Mouse (Mus musculus) 3134 (cell line): ENCODE data around the gene BC048403.
"Not testable (repeated sequence)": the region's sequence is repeated elsewhere in the genome, so short reads cannot be mapped to it uniquely, and the experiment has no call there.

Source experiments
- DNase-seq: peaks from one replicate; pipeline ENCODE4 v3.0.0-alpha.2; 2011; ENCODE audit warnings: low spot score; ENCODE audit not compliant: insufficient read length; ENCODE audit errors: extremely low read depth

BC048403 gene

DNA sequence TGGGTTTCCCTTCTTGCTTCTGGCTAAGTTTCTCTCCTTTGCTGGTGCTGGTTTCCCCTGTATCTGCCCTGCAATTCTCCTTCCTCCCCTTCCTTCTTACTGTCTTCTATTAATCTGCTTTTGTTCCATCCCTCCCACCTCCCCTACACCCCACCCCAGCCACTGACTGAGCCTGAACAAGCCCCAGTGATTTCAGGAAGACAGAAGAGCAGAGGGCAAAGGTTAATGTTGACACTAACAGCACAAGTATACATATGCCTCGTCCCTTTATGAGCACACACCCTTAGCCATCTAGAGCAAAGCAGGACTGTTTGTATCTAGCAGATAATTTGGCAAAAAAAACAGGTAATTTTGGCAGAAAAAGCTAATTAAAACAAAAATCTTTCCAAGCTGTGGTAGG lies 16.1 kb downstream of the BC048403 start:
- no peak for DNase-seq

DNA sequence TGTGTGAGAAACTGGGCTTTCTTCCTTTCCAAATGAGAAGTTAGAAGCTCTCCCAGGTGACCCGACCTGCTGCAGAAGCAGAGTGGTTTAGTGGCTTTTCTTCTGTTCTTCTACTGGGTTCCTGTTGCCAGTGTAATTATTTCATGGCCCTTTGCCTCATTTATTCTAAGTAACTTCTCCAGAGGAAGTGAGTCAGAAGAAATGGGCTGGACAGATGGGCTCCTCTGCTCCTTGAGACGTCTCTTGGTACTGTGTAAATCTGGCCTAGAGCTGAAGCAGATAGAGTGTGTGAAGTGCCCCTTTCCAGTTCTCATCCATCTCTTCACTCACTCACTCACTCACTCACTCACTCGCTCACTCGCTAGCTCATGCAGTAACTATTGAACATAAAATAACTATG lies 16.9 kb downstream of the BC048403 start:
- DNase-seq, result no peak

DNA sequence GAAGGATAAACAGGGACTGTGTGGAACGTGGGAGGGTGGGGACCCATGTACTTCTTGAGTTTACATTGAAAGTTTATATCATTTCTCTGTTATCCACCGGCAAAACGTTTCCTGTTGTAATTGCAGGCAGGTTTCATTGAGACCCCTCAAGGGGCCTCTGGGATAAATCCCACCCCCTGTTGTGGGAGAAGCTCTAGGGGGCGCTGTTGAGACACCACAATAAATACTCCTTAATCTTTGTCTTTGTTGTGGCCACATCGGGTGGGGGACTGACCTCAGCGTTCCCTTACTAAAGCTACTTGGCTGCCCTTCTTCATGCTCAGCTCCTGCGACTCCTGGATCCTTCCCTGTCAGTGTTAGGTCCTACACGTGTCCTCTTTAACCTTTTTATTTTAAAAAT lies 19.4 kb downstream of the BC048403 start:
- DNase-seq, result no peak

DNA sequence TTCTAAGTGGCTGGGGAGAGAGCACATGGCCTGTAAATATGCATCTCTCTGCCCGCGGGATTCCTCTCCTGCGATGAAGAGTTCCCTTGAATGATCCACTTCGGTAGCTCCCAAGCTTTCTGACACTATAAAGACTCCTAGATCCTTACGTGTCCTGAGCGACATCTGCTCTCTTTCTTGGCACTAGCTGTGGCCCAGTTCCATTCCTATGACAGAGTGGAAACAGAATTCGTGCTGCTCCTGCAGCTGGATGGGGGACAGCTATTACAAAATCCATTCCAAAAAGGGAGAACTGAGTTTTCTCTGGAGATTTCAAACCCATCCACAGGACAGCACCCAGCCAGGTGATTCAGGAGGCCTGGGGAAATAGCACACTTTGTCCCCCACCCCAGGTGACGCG lies 22.4 kb downstream of the BC048403 start:
- no peak for DNase-seq

DNA sequence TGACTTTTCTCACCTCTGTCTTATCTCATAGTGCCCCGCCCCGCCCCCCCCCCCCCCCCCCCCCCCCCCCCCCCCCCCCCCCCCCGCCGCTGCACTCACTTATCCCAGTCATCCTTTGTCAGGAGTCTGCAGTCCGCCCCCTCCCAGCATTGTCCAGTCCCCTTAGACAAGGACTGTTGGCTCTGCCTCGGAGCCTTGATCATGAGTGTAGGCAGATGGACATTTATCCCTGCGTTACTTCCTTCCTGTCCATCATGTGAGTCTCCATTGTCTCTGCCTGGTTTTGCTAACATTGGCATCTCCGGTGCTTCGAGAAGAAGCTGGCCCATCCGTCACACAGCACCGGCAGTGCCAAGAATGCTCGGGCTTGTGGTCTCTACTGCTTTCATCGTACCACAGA lies 23.5 kb downstream of the BC048403 start:
- DNase-seq, result no peak

DNA sequence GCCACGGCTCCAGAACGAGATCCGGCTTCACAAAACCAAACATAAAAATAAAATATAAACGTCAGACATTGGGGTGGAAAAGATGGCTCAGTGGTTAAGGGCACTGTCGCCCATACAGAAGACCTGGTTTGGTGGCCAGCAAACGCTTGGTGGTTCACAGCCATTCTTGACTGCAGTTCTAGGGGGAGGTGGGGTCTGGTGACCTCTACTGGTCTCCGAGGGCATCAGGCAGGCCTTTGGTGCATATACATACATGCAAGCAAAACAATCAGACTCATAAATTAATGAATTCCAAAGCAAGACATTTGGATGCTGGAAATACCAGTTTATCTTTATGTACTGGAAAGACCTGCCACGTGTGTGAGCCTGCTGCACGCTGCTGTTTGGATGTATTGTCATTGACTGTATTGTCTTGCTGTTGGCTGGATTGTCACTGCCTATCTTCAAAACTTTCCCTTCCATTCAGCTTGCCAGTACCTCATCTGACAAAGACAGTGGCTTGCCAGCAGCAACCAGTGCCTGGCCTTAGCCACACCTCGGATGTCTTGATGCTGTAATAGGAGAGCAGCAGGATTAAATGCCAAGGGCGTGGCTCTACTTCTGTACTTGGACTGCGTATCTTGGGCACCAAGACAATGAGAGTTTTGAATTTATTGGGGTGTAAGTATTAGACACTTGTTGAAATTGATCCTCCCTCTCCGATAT lies 24.9 kb downstream of the BC048403 start:
- no peak for DNase-seq

DNA sequence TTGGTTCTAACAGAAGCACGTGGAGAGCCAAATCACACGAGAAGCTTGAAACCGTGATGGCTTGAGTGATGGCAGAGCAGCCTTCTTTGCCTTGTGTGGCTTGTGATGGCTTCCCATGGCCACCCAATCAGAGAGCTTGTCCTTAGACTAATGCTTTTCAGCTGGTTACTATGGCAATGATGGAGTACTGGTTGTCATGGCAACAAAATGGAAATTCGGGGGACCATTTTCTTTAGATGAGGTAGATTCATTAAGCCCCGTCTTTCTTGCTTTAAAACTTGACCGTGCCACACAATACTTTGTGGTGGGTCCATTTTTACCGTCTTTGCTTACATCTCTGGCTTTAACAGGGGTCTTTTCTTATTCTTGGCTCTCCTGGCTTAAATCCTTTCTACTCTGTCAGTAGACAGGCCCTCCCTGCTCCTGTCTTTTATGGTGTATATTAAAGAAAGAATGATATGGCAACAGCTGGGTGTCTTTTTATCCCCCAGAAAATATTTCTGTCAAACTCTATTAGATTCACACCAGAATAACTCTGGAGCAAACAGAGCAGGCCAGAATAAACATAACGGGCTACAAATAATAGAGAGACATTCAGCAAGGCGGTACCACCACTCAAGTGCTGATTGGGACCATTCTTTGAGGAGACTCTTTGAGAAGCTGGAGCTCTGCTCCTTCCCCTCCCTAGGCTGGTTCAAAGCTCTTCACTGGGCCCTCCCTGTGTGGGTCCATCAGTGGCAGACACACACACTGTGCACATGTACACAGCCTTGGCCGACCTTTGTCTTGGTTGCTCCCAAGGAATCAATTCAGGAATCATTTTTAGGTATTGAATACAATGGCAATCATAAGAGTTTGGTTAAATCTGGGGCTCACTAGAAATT lies 25.7 kb downstream of the BC048403 start:
- DNase-seq, result no peak

DNA sequence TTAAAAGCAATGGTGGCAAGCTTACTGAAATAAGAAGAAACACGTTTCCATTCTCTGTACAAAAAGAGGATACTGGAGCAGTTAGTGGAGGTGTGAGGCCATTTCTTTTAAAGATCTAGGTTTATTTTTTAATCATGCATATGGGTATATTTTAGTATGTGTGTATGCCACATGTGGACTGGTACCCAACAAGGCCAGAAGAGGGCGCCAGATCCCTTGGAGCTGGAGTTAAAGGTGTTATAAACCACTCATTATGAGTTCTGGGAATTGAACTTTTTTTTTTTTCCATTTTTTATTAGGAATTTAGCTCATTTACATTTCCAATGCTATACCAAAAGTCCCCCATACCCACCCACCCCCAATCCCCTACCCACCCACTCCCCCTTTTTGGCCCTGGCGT lies 27.6 kb downstream of the BC048403 start:
- not testable (repeated sequence) for DNase-seq

DNA sequence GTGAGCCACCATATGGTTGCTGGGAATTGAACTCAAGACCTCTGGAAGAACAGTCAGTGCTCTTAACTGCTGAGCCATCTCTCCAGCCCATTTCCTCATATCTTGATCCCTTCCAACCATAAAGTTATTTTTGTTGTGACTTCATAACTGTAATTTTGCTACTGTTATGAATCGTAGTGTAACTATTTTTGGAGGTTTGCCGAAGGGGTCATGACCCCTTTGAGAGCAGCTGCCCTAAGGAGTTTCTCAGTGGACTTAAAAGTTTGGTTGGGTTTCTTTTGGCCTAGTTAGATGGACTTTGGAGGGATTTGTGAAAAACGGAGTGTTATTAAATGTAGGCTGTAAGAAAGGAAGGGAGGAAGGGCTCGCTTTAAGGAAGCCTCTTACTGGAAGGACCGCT lies 30.0 kb downstream of the BC048403 start:
- no peak for DNase-seq

DNA sequence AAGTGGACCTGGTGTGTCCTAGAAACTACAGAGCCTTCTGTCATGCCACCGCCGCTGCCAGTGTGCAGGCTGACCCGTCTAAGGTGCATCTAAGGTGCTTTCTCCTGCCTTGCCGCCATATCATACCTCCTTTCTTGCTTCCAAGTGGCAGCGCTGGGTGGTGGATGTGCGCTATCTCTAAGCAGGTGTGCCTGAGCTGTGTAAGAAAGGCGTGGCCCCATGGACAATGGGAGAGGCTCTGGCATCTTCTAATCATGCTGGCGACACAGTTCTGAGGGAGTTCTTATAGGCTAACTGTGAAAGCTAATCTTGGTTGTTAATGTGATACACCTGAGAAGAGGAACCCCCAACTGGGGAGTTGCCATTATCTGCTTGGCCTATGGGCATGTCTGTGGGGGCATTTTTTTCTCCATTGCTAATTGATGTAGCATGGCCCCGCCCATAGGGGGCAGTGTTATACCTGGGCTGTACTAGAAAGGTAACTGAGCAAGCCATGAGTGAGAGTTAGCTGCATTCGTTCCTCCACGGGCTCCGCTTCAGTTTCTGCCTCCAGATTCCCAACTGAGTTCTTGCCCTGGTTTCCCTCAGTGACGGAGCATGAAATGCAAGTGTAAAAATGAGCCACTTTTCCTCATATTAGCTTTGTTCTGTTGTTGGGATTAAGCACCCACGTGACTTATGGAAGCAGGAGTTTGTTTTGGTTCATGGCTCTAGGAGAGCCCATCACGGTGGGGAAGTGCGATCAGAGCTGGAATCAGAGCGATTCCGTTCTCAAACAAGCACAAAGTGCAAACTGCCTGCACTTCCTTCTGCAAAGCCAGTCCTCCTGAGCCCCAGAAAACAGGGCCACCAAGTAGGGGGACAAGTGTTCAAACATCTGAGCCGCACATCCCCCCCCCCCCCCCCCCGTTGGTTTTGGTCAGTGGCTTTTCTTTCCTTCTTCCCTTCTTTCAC lies 31.2 kb downstream of the BC048403 start:
- DNase-seq, result no peak

DNA sequence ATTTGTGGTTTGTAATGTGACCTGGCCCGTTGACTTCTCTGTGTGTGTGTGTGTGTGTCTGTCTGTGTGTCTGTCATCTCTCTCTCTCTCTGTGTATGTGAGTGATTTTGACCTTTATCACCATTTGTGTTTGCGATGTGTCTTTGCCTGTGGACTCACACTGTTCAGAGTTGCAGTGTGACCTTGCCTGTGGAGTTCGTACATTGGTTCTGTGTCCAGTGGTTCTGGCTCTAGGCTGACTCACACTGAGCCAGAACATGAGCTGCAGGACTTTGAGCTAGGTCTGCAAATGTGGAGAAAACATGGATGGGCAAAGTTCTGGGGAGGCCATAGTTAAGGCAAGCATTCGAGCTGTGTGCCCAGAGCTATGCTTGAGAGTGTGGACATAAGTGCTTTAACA lies 34.1 kb downstream of the BC048403 start:
- DNase-seq, result no peak

DNA sequence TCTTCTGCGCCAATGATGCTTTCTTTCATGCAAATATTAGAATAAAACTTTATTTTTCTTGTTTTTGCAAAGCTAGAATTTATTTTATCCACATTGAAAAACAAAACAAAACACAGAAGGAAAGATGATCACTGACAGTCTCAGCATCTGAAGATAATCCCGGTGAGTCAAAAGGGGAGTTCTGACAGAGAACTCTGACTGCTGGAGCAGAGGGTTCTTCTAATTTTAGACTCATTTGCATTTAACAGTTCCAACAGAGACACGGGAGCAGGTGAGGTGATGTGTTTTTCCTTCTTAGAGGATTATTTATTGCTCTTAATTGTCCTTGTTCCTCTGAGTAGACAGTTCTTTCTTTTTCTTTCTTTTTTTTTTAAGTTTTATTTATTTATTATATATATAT lies 36.3 kb downstream of the BC048403 start:
- DNase-seq, result no peak

DNA sequence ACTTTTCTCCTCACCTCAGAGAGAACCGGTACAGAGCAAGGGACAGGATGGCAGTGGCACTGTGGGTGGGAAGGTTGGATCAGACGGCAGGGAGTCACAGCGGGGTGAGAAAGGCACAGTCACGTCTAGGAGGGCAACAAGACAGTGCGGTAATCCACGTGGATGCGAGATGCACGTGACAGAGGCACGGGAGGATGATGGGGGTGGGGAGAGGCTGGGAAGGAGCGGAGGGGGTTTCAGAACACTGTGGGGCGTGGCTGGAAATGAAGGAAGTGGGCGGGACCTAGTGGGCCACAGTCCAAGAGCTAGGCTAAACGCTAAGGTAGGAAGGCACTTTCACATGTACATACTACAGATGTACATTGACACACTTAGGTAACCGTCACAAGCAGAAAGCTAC lies 41.4 kb downstream of the BC048403 start:
- DNase-seq, result no peak

DNA sequence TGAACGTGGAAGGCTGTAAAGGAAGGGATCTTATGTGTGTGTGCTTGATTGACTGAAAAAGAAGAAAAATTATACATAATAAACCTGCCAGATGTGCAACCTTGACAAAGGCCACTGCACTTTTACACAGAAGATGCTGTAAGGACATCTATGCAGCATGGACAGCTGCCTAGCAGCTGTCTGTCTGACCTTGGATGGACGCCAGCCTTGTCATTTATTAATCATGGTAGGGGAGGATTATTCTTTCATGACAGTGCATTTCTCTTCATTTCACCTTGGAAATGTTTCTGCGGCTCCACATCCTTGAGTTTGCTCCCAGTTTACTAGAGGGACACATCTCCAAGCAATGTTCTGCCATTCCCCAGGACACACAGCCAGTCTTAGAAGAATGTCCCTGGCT lies 48.8 kb downstream of the BC048403 start:
- no peak for DNase-seq

DNA sequence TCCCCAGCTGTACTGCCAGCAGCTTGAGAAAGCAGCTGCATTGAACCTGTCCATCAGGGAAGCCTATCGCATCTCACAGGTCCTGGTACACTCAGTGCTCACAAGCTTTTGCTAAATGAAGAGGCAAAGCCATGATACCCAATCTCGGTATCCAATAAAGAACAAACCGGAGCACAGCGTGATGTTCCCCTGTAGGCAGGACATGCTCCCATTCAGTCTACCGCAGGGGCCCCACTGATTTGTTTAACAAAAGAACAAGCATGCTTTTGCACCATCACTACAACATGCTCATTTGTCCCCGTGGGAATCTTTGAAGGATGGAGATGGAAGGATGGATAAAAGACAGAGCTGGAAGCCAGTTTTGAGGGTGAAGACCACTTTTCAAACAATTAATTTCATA lies 50.3 kb downstream of the BC048403 start:
- no peak for DNase-seq

DNA sequence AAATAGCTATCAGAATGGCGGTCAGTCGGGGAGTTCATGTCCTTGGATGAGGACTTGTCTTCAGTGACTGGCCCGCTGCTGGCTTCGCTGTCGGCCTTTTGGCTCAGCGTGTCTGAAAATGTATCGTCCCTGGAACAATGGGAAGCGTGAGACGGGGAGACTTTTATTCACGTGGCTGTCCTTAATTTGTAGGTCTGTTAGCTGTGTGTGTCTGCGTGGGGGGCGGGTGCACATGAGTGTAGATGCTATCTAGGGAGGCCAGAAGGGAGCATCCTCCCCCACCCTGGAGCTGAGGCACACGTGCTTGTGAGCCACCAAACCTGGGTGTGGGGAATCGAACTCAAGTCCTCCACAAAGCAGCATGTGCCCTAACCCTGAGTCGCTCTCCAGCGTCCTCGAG lies 52.9 kb downstream of the BC048403 start:
- no peak for DNase-seq

DNA sequence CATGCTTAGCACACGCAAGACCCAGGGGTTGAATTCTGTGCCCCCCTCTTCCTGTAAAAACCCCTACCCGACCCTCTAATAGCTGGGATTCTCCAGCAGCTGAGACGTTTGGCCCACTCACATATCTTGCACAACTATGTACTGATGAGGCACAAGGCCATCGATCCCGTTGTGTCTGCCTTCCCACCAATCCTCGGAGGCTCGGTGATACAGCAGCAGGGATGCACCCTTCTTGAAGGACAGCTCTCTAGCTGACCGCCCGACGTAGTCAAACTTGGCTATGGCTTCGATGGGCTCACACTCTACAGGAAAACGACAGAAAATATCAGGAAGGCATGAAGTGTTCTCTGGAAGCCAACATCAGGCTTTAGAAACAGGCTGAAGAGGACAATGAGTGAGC lies 54.7 kb downstream of the BC048403 start:
- no peak for DNase-seq

DNA sequence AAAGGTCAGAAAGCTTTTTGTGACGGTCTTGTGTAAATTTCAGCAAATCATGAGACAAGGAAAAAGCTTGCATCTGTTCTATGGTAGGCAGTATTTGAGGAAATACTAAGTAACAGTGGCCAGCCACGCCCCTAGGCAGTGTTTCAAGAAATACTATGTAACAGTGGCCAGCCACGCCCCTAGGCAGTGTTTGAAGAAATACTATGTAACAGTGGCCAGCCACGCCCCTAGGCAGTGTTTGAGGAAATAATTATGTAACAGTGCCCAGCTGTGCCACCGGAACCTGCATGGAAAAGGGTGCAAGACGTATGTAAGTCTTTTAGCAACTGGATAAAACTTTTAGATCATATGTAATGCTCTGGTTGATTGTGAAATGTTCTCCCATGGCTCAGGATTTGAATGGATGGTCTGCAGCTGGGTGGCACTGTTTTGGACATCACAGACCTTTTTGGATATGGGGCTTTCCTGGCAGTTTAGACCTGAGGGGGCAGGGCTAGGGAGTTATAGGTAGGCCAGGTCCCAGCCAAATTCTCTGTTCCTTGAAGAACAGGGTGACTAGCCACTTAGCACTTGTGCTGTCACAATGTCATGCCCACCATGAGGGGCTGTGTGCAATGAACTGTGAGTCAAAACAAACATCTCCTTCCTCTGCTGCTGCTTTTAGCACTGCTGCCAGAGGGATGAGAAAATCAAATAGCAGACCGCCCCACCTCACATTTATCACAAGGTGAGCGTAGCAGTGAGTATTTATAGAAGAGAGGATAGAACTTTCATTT lies 56.5 kb downstream of the BC048403 start:
- DNase-seq, result no peak

DNA sequence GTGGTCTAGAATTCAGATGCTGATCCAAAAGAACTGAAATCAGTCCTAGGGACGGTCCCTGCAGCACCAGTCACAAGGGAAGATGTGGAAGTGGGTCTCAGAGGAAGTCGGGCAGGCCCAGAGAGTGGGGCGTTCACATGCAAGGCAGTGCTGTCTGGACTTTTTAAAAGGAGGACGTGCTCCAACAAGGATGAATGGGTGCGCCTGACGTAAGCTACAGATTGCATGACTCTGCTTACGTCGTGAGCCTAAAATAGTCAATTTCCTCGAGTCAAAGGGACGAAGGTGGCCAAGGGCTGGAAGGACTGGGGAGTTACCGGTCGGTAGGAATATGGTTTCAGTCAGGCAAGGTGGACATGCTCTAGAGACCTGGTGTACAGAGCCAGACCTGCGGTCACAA lies 60.3 kb downstream of the BC048403 start:
- DNase-seq, result no peak
